Mouse (Mus musculus) forebrain, embryonic 15.5 days (tissue): Measurements from ENCODE around the gene Ahcyl2. TPM values are rescaled to one million over a fixed set of nuclear protein-coding genes. Genes with fewer than 3 reads are reported as not detected.

Source experiments
- ATAC-seq: fragments of 200-750 bp; cut with Nextera tagmentation; replicated peaks from 2 replicates; pipeline ENCODE4 v1.8.0; 2017; ENCODE audit warnings: mild to moderate bottlenecking, moderate TSS enrichment, moderate library complexity
- H3K27ac ChIP-seq: fragments of 300-500 bp; sonication (generic); replicated peaks from 2 replicates; pipeline ENCODE4 v1.5.1; 2015; ENCODE audit warnings: mild to moderate bottlenecking, inconsistent platforms
- H3K27me3 ChIP-seq: fragments of 300-500 bp; sonication (generic); 2 replicates; pipeline ENCODE4 v1.6.1; 2015; ENCODE audit warnings: inconsistent platforms
- H3K36me3 ChIP-seq: fragments of 300-500 bp; sonication (generic); 2 replicates; pipeline ENCODE4 v1.6.1; 2015; ENCODE audit warnings: mild to moderate bottlenecking, inconsistent platforms
- H3K4me1 ChIP-seq: fragments of 300-500 bp; sonication (generic); 2 replicates; pipeline ENCODE4 v1.6.1; 2015; ENCODE audit warnings: inconsistent platforms
- H3K4me2 ChIP-seq: fragments of 300-500 bp; sonication (generic); replicated peaks from 2 replicates; pipeline ENCODE4 v1.6.1; 2015; ENCODE audit warnings: mild to moderate bottlenecking, inconsistent platforms
- H3K4me3 ChIP-seq: fragments of 300-500 bp; sonication (generic); 2 replicates; pipeline ENCODE4 v1.5.1; 2015; ENCODE audit warnings: mild to moderate bottlenecking, inconsistent platforms
- H3K9ac ChIP-seq: fragments of 300-500 bp; sonication (generic); replicated peaks from 2 replicates; pipeline ENCODE4 v1.6.1; 2015; ENCODE audit warnings: mild to moderate bottlenecking, inconsistent platforms
- H3K9me3 ChIP-seq: fragments of 300-500 bp; sonication (generic); 2 replicates; pipeline ENCODE4 v1.6.1; 2016; ENCODE audit warnings: inconsistent platforms
- WGBS: fragments of 180-500 bp; shearing (Covaris S2); methylation state at CpG from one replicate; pipeline ENCODE4 v1.1.7; 2015; ENCODE audit warnings: mixed read lengths; 5-methylcytosine and 5-hydroxymethylcytosine counted together
- polyA plus RNA-seq: library from polyadenylated mRNA; unstranded; fragments of >200 nt; fragmentation: Nextera tagmentation; extraction: Ambion mirVana; gene quantifications from 2 replicates; pipeline ENCODE4 v1.2.1, GENCODE M21; 2015

Ahcyl2 gene
- polyA plus RNA-seq, 1 experiment from 2014 or later, result 12.9 TPM

DNA sequence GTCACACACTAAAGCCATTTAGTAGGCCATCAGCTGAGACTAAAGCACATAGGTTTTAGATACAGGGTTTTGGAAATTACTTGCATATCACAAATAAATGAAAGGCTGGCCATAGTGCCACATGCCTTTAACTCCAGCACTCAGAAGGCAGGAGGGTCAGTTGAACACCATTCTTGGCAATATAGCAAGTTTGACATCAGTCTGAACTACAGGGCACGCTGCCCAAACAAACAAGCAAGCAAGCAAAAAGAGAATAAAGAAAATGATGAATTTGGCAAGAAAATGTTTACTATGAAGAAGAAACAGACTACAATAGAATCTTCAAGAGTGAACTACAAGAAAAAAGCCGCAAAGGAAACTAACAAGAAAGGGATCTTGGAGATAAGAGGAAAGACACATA lies 73.7 kb downstream of the Ahcyl2 start:
- ATAC-seq, result no peak
- Histone ChIP-seq H3K4me3 (no peak overlapping the region), H3K27ac (no peak overlapping the region), H3K9me3 (no peaks in the 10 kb centered on the region), H3K27me3 (no peaks in the 10 kb centered on the region), H3K36me3 (no peaks in the 10 kb centered on the region), H3K4me2 (no peak overlapping the region), H3K4me1 (no peaks in the 10 kb centered on the region), H3K9ac (no peak overlapping the region)
- WGBS, result 95% methylated on average over 2 of the region's 2 CpGs

DNA sequence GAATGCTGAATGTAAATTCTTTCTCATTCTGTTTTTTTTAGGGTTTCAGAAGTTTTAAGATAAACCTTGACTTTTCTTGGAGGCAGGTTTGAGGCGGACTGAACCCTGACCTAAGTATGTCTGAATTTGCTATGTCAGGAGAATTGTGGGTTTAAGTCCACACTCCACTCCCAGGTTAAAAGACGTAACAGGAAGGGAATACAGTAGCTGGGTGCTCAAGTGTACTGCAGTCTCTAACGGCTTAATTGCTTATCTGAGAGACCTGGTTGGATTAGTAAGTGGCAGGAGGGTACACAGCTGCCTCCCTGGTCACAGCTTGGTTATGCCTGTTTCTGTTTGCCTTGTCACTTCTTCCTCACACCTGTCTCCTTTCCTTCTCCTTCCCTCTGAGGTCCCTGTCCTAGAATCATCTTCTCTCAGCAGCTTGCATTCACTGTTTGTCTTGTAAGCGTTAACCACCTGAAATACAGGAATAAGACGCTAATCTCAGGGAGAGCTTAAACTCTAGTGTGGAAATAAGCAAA lies 79.9 kb downstream of the Ahcyl2 start:
- Histone ChIP-seq H3K9ac (no peak overlapping the region), H3K36me3 (no peaks in the 10 kb centered on the region), H3K4me2 (no peak overlapping the region), H3K27ac (no peak overlapping the region), H3K9me3 (no peaks in the 10 kb centered on the region), H3K27me3 (no peaks in the 10 kb centered on the region), H3K4me1 (no peaks in the 10 kb centered on the region), H3K4me3 (no peak overlapping the region)
- WGBS, result 84% methylated on average over 5 of the region's 5 CpGs
- ATAC-seq, result no peak

DNA sequence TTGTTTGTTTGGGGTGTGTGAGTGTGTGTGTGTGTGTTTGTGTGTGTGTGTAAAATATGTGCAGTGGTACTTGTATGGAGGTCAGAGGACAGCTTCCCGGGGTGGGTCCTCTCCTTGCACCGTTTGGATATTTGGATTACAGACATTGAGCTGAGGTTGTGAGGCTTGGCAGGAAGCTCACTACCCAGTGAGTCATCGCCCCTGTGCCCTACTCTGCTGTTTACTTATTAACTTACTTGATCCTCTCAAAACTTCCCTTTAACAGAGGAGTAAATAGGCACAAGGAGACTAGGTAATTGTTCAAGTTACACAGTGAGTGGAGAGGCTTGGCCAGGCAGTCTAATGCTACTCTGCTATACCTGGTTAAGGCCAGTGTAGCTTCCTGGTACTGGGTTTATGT lies 81.0 kb downstream of the Ahcyl2 start:
- no peak overlapping the region for H3K27ac ChIP-seq
- H3K4me2 ChIP-seq, result no peak overlapping the region
- no peak overlapping the region for H3K9ac ChIP-seq
- H3K9me3 ChIP-seq, result no peaks in the 10 kb centered on the region
- H3K4me1 ChIP-seq, result no peaks in the 10 kb centered on the region
- H3K27me3 ChIP-seq, result no peaks in the 10 kb centered on the region
- 86% methylated on average over 3 of the region's 3 CpGs for WGBS
- no peak for ATAC-seq
- H3K36me3 ChIP-seq, result no peaks in the 10 kb centered on the region
- H3K4me3 ChIP-seq, result no peak overlapping the region

DNA sequence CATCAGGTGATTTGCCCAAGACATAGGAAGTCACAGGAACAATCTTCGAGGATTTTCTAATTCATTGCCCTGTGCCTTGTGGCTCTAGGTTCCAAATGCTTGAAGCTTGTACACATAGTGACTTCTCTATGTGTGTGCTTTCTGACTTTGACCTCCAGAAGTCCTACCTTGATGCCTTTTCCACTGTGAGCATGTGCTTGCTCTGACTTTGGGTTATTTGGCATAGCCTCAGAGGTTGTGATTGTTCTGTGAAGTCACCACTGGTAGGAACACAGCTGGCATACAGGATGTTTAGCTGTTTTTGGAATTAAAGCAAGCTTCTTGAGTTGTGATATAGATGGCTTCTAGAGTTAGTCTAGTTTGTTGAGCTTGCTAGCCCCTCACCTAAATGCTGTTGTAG lies 82.3 kb downstream of the Ahcyl2 start:
- no peaks in the 10 kb centered on the region for H3K9me3 ChIP-seq
- 90% methylated on average over 1 of the region's 1 CpGs for WGBS

DNA sequence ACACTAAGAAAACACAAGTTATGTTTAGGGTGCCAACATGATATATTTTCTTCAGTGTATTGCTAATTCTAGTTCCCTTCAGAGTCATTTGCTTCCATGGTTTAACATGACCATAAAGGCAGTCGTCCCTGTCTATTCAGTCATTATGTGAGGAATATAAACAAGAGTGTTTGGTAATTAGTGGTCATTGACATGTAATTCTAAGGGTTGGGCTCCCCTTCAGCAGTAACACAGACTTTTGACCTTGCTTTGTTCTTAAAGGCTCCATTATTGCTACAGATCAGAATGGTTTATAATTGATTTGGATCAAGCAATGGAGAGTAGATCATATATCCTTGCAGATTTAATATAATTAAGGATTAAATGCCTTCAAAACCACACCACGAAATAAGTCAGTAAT lies 82.9 kb downstream of the Ahcyl2 start:
- WGBS, result 58% methylated on average over 2 of the region's 2 CpGs
- ATAC-seq, result no peak
- H3K4me1 ChIP-seq, result no peaks in the 10 kb centered on the region

More for the DNA sequence above, 82.3 kb downstream of the Ahcyl2 start:
- H3K27ac ChIP-seq, result no peak overlapping the region
- H3K4me2 ChIP-seq, result no peak overlapping the region
- H3K4me1 ChIP-seq, result no peaks in the 10 kb centered on the region
- no peak overlapping the region for H3K4me3 ChIP-seq
- no peaks in the 10 kb centered on the region for H3K27me3 ChIP-seq
- H3K36me3 ChIP-seq, result no peaks in the 10 kb centered on the region
- no peak overlapping the region for H3K9ac ChIP-seq
- ATAC-seq, result no peak

DNA sequence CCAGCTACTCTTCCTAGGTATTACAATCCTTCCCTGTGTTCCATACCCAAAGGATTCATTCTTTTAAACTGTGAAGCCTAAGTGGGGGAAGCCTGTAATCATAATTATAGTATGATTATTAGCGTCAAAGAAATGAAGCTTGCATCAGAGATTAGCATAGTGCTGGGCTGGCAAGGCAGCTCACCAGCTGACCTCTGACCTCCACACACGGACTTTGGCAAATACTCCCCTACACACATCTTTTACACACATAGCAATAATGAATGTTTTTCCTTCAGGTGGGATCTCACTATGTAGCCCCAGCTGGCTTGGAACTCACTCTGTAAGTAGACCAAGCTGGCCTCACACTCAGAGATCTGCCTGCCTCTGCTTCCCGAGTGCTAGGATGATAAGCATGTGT lies 84.1 kb downstream of the Ahcyl2 start:
- 86% methylated on average over 3 of the region's 3 CpGs for WGBS
- Histone ChIP-seq H3K4me1 (no peaks in the 10 kb centered on the region), H3K9me3 (no peaks in the 10 kb centered on the region), H3K27ac (no peak overlapping the region), H3K27me3 (no peaks in the 10 kb centered on the region), H3K4me2 (no peak overlapping the region), H3K4me3 (no peak overlapping the region), H3K36me3 (no peaks in the 10 kb centered on the region), H3K9ac (no peak overlapping the region)
- no peak for ATAC-seq

More for the DNA sequence above, 82.9 kb downstream of the Ahcyl2 start:
- Histone ChIP-seq H3K9ac (no peak overlapping the region), H3K4me3 (no peak overlapping the region), H3K9me3 (no peaks in the 10 kb centered on the region), H3K27ac (no peak overlapping the region), H3K27me3 (no peaks in the 10 kb centered on the region), H3K36me3 (no peaks in the 10 kb centered on the region), H3K4me2 (no peak overlapping the region)

DNA sequence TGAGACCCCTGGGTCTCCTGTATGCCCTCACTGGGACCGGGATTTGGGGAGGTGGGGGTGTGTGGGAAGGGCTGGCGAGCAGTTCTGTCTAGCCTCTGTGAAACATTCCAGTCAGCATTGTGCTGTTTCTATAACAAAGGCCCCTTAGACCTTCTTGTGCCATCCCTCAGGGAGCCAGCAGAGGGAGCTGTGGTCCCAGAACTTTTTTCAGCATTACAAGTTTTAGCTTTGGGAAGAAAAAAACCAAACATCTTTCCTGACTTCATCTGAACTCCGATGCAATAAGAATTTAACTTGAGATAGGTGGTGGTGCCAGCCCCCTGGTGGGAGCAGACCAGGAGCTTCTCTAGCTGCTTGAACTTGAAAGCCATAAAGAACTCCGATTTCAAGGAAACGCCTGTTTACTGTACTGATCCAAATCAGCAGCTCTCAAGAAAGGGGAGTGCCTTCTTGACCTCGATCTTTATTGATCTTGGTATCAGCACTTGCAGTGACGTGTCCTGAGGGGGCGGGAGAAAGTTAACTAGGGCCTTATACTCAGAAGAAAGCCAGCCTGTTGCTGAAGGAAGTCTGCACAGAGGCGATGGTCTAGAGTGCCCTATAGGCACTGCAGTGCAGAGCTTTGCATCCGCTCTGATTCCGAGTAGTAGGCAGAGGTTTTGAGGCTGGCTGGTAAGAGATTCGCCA lies 85.5 kb downstream of the Ahcyl2 start:
- no peak overlapping the region for H3K4me2 ChIP-seq
- peak; percentile 78; the same call in 1 of the 2 replicates for ATAC-seq
- H3K27ac ChIP-seq, result 0 out of 2 replicates have a peak overlapping the region, but pooled peaks have one; percentile 42
- H3K27me3 ChIP-seq, result no peaks in the 10 kb centered on the region
- WGBS, result 40% methylated on average over 12 of the region's 12 CpGs
- no peak overlapping the region for H3K4me3 ChIP-seq
- H3K9ac ChIP-seq, result peak overlapping the region; percentile 34; the same call in 1 of the 2 replicates
- no peaks in the 10 kb centered on the region for H3K4me1 ChIP-seq
- H3K36me3 ChIP-seq, result no peaks in the 10 kb centered on the region
- H3K9me3 ChIP-seq, result no peaks in the 10 kb centered on the region

DNA sequence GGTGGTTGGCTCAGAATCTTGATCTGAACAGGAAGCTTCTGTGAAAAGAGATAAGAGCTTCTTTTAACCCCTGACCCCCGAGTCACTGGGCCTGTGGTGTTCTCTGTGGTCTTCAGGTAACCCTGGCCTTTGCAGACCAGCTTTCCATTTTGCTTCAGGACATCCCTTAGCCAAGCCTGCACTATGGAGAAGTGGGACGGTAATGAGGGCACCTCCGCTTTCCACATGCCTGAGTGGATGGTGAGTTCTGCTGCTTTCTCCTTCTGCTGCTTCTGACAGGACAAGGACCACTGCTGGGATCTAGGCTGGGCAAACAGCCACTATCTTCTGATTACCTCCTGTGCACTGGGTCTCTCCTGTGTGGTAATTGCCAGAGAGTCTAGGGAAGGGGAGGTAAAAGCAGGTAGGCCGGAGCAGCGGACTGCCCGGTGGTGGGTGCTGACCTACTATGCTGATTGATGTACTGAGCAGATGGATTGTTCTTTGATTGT lies 86.1 kb downstream of the Ahcyl2 start:
- Histone ChIP-seq H3K4me1 (no peaks in the 10 kb centered on the region), H3K27ac (no peak overlapping the region), H3K9ac (no peak overlapping the region), H3K4me2 (no peak overlapping the region), H3K27me3 (no peaks in the 10 kb centered on the region), H3K9me3 (no peaks in the 10 kb centered on the region), H3K36me3 (no peaks in the 10 kb centered on the region), H3K4me3 (no peak overlapping the region)
- WGBS, result 92% methylated on average over 6 of the region's 6 CpGs
- peak; percentile 32; the same call in 1 of the 2 replicates for ATAC-seq

DNA sequence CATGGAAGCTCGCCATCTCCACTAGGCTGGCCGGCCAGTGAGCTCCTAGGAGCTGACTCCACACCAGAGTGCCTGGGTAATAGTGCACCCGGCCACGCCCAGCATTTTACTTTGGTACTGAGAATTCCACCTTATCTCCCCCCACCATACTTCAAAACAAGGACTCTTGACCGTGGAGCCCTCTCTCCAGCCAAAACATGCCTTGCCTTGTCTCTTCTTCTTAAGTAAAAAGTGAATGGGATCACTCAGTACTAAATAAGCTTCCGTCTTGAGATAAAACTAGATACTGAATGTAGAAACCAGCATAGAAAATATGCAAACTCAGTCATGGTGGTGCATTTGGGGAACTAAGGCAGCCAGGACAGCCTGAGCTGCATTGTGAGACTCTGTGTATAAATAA lies 90.8 kb downstream of the Ahcyl2 start:
- no peak for ATAC-seq
- Histone ChIP-seq H3K9ac (no peak overlapping the region), H3K4me2 (no peak overlapping the region), H3K4me1 (no peaks in the 10 kb centered on the region), H3K9me3 (no peaks in the 10 kb centered on the region), H3K36me3 (no peaks in the 10 kb centered on the region; the same call in 1 of the 2 replicates), H3K4me3 (no peak overlapping the region), H3K27ac (no peak overlapping the region), H3K27me3 (no peaks in the 10 kb centered on the region)
- 84% methylated on average over 6 of the region's 6 CpGs for WGBS

DNA sequence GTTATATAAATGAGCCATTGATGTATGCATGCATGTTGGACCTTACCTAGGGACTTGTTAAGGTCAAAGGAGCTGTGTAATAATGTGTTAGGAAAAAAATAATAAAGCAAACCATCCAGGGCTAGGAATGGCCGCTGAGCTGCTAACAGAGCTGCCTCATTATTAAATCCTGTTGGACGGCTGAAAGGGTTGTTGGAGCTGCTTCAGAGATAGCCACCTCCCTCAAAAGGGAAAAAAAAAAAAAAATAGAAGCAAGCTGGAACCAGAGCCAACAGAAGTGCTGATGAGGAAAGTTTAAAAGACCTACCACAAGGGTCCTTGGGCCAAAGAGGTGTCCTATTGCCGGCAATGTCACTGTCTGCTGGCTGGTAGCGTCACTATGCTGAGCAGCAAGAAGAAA lies 91.5 kb downstream of the Ahcyl2 start:
- no peak overlapping the region for H3K27ac ChIP-seq
- no peak overlapping the region for H3K4me3 ChIP-seq
- no peak overlapping the region for H3K9ac ChIP-seq
- no peaks in the 10 kb centered on the region for H3K27me3 ChIP-seq
- H3K4me2 ChIP-seq, result no peak overlapping the region
- no peaks in the 10 kb centered on the region for H3K4me1 ChIP-seq
- no peaks in the 10 kb centered on the region for H3K9me3 ChIP-seq
- H3K36me3 ChIP-seq, result no peaks in the 10 kb centered on the region; the same call in 1 of the 2 replicates
- ATAC-seq, result no peak
- 26% methylated on average over 4 of the region's 4 CpGs for WGBS

DNA sequence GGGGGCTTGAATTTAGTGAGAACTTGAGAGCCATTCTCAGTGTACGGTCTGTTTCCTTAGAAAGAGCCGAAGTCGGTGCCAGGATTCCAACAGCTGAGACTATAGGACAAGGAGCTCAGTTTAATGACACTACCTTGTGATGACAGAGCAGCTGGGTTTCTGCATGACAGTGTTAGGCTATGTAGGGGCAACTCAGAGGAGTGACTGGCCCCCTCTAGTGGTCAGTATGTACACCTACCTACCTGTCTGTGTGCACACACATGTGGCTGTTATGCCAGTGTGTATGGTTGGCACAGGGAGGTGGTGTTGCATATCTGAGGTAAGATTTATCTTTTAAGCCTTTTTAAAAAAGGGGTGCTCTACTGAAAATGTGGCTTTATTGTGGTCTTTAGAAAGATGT lies 92.4 kb downstream of the Ahcyl2 start:
- no peak for ATAC-seq
- Histone ChIP-seq H3K27me3 (no peaks in the 10 kb centered on the region), H3K4me1 (no peaks in the 10 kb centered on the region), H3K4me3 (no peak overlapping the region), H3K9me3 (no peaks in the 10 kb centered on the region), H3K9ac (no peak overlapping the region), H3K4me2 (no peak overlapping the region), H3K36me3 (no peaks in the 10 kb centered on the region; the same call in 1 of the 2 replicates), H3K27ac (no peak overlapping the region)
- 71% methylated on average over 3 of the region's 3 CpGs for WGBS

DNA sequence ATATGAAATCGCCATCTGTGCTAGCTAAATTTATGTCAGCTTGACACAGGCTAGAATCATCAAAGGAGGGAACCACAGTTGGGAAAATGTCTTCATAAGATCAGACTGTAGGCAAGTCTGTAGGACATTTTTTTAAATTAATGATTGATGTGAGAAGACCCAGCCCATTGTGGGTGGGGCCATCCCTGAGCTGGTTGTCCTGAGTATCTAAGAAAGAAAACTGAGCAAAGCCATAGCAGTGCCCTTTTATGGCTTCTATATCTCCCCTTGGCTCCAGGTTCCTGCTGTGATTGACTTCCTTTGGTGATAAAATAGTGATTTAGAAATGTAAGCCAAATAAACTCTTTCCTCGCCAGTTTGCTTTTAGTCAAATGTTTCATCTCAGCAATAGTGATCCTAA lies 97.1 kb downstream of the Ahcyl2 start:
- Histone ChIP-seq H3K36me3 (no peaks in the 10 kb centered on the region; the same call in 1 of the 2 replicates), H3K4me3 (no peak overlapping the region), H3K4me1 (no peaks in the 10 kb centered on the region), H3K27ac (no peak overlapping the region), H3K27me3 (no peaks in the 10 kb centered on the region), H3K9ac (no peak overlapping the region), H3K4me2 (no peak overlapping the region), H3K9me3 (no peaks in the 10 kb centered on the region)
- 97% methylated on average over 2 of the region's 2 CpGs for WGBS
- no peak for ATAC-seq
